Mouse (Mus musculus) E14TG2a.4 (cell line): ENCODE data around the gene Actn4.

Experiments
- CTCF ChIP-seq: conservative IDR thresholded peaks from 2 replicates; pipeline ENCODE4 v1.5.1; 2014; ENCODE audit warnings: low read length
- POU5F1 ChIP-seq: IDR thresholded peaks from 2 replicates; pipeline ENCODE4 v1.6.1; 2014; ENCODE audit warnings: low read length, borderline replicate concordance

DNA sequence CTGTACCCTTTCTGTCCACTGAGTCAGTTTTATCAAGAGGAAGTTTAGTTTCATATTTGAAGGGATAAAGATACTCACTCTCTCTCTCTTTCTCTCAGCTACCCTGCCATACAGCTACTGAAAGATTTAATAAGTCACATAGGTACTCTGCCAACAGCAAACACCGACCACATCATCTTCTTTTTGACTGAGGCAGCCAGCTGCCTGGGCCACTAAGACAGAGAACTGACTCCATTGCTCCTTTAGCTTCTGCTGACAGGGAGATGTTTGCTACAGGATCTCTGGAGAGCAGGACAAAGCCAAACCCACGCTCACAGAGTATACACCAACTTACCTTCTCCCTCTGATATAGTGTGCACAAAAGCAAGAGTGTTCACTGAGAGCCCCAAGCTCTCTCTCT lies 12.8 kb downstream of the Actn4 start:
- no peak for TF ChIP-seq CTCF
- TF ChIP-seq POU5F1 = no peak
